Mouse (Mus musculus): Measurements from ENCODE around the gene Pxdn.

Gene Pxdn

GRCm38 (mm10) chr12:30029111-30029510, 91.7 kb downstream of the Pxdn start:
- DNase-seq: no peak

GRCm38 (mm10) chr12:30030571-30030970, 93.2 kb downstream of the Pxdn start:
- no peak for DNase-seq

GRCm38 (mm10) chr12:30034681-30035080, 97.3 kb downstream of the Pxdn start:
- no peak for DNase-seq

- no peak for DNase-seq
These were observed 98.0 kb downstream of the Pxdn start for GRCm38 (mm10) chr12:30035406-30035805.

- DNase-seq: no peak
These were observed 98.6 kb downstream of the Pxdn start for GRCm38 (mm10) chr12:30035841-30036568.

- DNase-seq: no peak
These were observed 99.2 kb downstream of the Pxdn start for GRCm38 (mm10) chr12:30036569-30037055.

GRCm38 (mm10) chr12:30039565-30039964, 102.2 kb downstream of the Pxdn start:
- peak; percentile 12 for DNase-seq

GRCm38 (mm10) chr12:30040150-30040549, 102.7 kb downstream of the Pxdn start:
- DNase-seq: peak; percentile 15

GRCm38 (mm10) chr12:30048848-30049247, 111.4 kb downstream of the Pxdn start:
- DNase-seq: no peak

GRCm38 (mm10) chr12:30049818-30050217, 112.4 kb downstream of the Pxdn start:
- DNase-seq: no peak

- DNase-seq: peak; percentile 47
These were observed 112.8 kb downstream of the Pxdn start for GRCm38 (mm10) chr12:30050235-30050634.

- DNase-seq: no peak
These were observed 117.5 kb downstream of the Pxdn start for GRCm38 (mm10) chr12:30054761-30055540.

GRCm38 (mm10) chr12:30058044-30058443, 120.6 kb downstream of the Pxdn start:
- no peak for DNase-seq

- no peak for DNase-seq
These were observed 124.2 kb downstream of the Pxdn start for GRCm38 (mm10) chr12:30061503-30062117.

GRCm38 (mm10) chr12:30062118-30062505, 124.7 kb downstream of the Pxdn start:
- DNase-seq: no peak

Measured in cerebellum, adult 8-10 months (tissue).